Mouse (Mus musculus) embryonic facial prominence, embryonic 14.5 days (tissue): ENCODE results near the gene Enox1. TPM values are rescaled to one million over a fixed set of nuclear protein-coding genes. Genes with fewer than 3 reads are reported as not detected.

Experiments
- ATAC-seq: fragments of 200-750 bp; cut with Nextera tagmentation; 2 replicates; pipeline ENCODE4 v1.8.0; 2017; ENCODE audit warnings: low read depth, moderate number of reproducible peaks, moderate TSS enrichment
- DNase-seq: peaks from one replicate; pipeline ENCODE4 v3.0.0-alpha.2; 2015; ENCODE audit warnings: low spot score
- H3K27ac ChIP-seq: fragments of 300-500 bp; sonication (generic); replicated peaks from 2 replicates; pipeline ENCODE4 v1.5.1; 2014; ENCODE audit warnings: low read depth, mild to moderate bottlenecking, low read length, moderate library complexity
- H3K27me3 ChIP-seq: fragments of 300-500 bp; sonication (generic); replicated peaks from 2 replicates; pipeline ENCODE4 v1.6.1; 2014; ENCODE audit warnings: low read length; ENCODE audit not compliant: control insufficient read depth, insufficient read depth
- H3K36me3 ChIP-seq: fragments of 300-500 bp; sonication (generic); 2 replicates; pipeline ENCODE4 v1.6.1; 2014; ENCODE audit warnings: low read length, mixed read lengths; ENCODE audit not compliant: control insufficient read depth, insufficient read depth
- H3K4me1 ChIP-seq: fragments of 300-500 bp; sonication (generic); 2 replicates; pipeline ENCODE4 v1.6.1; 2014; ENCODE audit warnings: antibody characterized with exemption, low read length; ENCODE audit not compliant: control insufficient read depth, insufficient read depth
- H3K4me2 ChIP-seq: fragments of 300-500 bp; sonication (generic); 2 replicates; pipeline ENCODE4 v1.6.1; 2014; ENCODE audit warnings: low read depth, mild to moderate bottlenecking, low read length, moderate library complexity, mixed read lengths
- H3K4me3 ChIP-seq: fragments of 300-500 bp; sonication (generic); 2 replicates; pipeline ENCODE4 v1.5.1; 2014; ENCODE audit warnings: low read depth, mild to moderate bottlenecking, low read length
- H3K9ac ChIP-seq: fragments of 300-500 bp; sonication (generic); 2 replicates; pipeline ENCODE4 v1.6.1; 2014; ENCODE audit warnings: low read depth, mild to moderate bottlenecking, low read length, moderate library complexity, mixed read lengths
- H3K9me3 ChIP-seq: fragments of 300-500 bp; sonication (generic); 2 replicates; pipeline ENCODE4 v1.6.1; 2016; ENCODE audit warnings: low read length; ENCODE audit not compliant: control insufficient read depth
- WGBS: fragments of 180-500 bp; shearing (Covaris S2); extraction: QIAGEN DNeasy Blood & Tissue Kit; methylation state at CpG from one replicate; pipeline ENCODE4 v1.1.7; 2014; 5-methylcytosine and 5-hydroxymethylcytosine counted together
- polyA plus RNA-seq: library from polyadenylated mRNA; unstranded; fragments of >200 nt; fragmentation: Nextera tagmentation; extraction: Ambion mirVana; gene quantifications from 2 replicates; pipeline ENCODE4 v1.2.1, GENCODE M21; 2014

Gene Enox1
- polyA plus RNA-seq, 1 experiment from 2014 or later, result 14.1 TPM

DNA sequence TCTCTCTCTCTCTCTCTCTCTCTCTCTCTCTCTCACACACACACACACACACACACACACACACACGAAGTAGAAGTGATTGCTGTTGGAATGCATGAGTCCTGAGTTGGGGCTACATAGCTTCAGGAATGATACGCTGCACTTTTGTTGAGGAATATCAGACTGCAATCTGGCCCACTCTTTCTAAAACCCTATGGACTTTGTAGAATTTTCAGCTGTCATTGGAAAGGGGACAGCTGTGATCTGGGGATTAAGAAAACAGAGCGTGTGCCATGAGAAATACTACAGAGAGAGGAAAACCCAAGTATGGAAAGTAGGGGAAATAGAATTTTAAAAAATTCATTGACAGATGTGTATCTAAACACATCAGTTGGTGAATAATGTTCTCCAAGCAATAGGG, 482.1 kb downstream of the Enox1 start:
- peaks cover 15% of the 10 kb centered on the region for H3K4me1 ChIP-seq
- H3K27me3 ChIP-seq, result no peaks in the 10 kb centered on the region
- DNase-seq (no peak), ATAC-seq (no peak)
- no peaks in the 10 kb centered on the region for H3K36me3 ChIP-seq
- no peak overlapping the region for H3K4me2 ChIP-seq
- no peak overlapping the region for H3K4me3 ChIP-seq
- no peak overlapping the region for H3K9ac ChIP-seq
- no peaks in the 10 kb centered on the region for H3K9me3 ChIP-seq
- WGBS, result 63% methylated on average over 3 of the region's 3 CpGs
- H3K27ac ChIP-seq, result no peak overlapping the region

DNA sequence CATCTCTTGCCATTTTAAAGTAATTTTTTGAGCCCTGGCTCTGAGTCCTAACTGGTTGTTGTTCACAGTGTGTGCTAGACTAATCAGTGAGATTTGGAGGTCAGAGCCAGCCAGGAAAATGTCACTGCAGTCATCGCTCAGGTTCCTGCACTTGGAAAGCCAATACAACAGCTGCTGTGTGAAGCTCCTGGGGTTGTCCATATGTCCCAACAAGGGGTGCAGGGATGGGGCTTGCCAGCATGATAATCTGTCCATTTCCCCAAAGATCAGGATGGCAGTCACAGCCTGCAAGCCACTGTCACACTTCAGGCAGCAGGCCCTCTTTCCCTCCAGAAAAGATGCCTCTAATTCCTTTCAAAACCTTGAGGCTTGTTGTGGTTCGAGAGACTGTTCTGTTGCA, 483.0 kb downstream of the Enox1 start:
- Histone ChIP-seq H3K9me3 (no peaks in the 10 kb centered on the region), H3K4me1 (peaks cover 9% of the 10 kb centered on the region), H3K4me2 (no peak overlapping the region), H3K27ac (no peak overlapping the region), H3K4me3 (no peak overlapping the region), H3K36me3 (no peaks in the 10 kb centered on the region), H3K9ac (no peak overlapping the region), H3K27me3 (no peaks in the 10 kb centered on the region)
- 51% methylated on average over 2 of the region's 2 CpGs for WGBS
- DNase-seq, result peak; percentile 56
- 0 out of 2 replicates have a peak, but pooled peaks have one; percentile 41 for ATAC-seq

DNA sequence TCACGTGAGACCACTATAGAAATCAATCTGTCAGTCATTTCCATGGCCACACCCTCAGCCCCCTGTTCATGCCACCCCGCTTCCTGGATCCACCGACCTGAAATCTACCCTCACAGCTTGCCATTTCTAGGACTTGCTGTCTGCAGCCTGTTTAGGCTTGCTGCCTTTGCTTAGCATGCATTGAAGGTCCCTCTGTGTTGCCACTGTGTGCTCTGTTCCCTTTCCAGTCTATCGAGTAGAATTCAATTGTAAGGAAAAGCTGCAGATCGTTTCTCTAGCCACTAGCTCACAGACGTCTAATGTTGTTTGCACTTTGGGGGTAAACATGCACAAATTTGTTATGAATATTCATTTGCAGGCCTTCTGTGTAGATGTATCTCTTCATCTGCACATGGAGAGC, 485.8 kb downstream of the Enox1 start:
- Histone ChIP-seq H3K27ac (no peak overlapping the region), H3K4me2 (no peak overlapping the region), H3K9ac (no peak overlapping the region), H3K4me1 (no peaks in the 10 kb centered on the region; the same call in 1 of the 2 replicates), H3K27me3 (no peaks in the 10 kb centered on the region), H3K4me3 (no peak overlapping the region), H3K9me3 (no peaks in the 10 kb centered on the region), H3K36me3 (no peaks in the 10 kb centered on the region)
- DNase-seq (no peak), ATAC-seq (no peak)
- 68% methylated on average over 6 of the region's 6 CpGs for WGBS

DNA sequence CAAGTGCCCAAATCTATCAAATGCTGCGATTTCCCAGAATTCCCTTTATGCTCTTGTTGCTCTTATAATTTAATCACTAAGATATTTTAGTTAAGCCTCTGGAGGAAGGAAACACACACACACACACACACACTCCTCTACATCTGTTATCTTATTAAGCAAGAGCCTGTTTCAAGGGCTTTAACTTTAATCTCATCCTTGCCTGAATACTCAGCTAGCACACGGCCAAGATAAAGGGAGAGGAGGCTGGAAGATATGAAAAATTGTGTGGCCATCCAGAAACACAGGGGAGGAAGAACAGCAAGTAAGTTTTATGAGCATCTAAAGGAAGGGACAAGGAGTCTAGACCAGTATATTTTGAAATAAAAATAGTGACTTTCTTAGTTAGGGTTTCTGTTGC, 489.6 kb downstream of the Enox1 start:
- Histone ChIP-seq H3K36me3 (no peaks in the 10 kb centered on the region), H3K27me3 (no peaks in the 10 kb centered on the region), H3K9me3 (no peaks in the 10 kb centered on the region), H3K4me1 (no peaks in the 10 kb centered on the region), H3K4me2 (no peak overlapping the region), H3K4me3 (no peak overlapping the region), H3K27ac (no peak overlapping the region), H3K9ac (no peak overlapping the region)
- 71% methylated on average over 2 of the region's 2 CpGs for WGBS
- ATAC-seq (no peak), DNase-seq (no peak)

DNA sequence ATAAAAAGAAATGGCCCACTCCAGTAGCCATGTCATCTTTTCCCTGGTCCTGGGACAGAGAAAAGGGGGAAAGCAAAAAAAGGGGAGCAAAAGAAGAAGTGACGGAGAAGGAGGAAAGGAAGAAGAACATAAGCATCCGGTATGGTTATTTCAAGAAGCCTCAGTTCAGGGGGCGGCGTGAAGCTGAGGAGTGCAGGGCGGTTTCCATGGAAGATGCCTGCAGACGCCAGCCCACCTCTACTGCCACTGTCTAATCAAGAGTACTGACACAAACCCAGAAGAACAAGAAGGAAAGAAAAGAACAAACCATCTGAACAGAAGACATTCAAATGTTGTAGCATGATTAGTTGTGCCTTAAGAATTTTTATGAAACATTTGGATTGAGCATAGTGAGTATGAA, 490.5 kb downstream of the Enox1 start:
- H3K36me3 ChIP-seq, result no peaks in the 10 kb centered on the region
- no peaks in the 10 kb centered on the region for H3K4me1 ChIP-seq
- 91% methylated on average over 6 of the region's 6 CpGs for WGBS
- no peaks in the 10 kb centered on the region for H3K9me3 ChIP-seq
- H3K9ac ChIP-seq, result no peak overlapping the region
- no peak overlapping the region for H3K4me2 ChIP-seq
- no peak for ATAC-seq
- H3K27me3 ChIP-seq, result no peaks in the 10 kb centered on the region
- DNase-seq, result no peak
- H3K27ac ChIP-seq, result no peak overlapping the region
- no peak overlapping the region for H3K4me3 ChIP-seq

DNA sequence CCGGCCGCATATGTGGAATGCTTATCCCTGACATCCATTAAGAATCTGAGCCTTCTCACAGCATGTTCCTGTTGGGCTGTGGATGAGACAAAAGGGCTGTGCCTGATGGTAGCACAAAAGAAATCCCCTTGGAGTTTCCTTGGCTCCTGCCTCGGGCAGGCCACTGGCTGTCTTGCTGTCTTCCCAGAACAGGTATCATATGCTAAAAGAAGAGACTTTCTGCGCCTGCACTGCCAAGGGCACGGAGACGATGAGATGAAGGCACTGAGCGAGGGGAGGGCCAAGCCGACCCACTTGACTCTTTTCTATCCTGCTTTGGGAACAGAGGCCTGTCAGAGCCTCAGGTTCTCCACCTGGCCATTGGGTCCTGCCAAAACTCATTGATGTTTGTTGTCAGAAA, 491.7 kb downstream of the Enox1 start:
- Histone ChIP-seq H3K36me3 (no peaks in the 10 kb centered on the region), H3K27ac (no peak overlapping the region), H3K4me2 (no peak overlapping the region), H3K9me3 (no peaks in the 10 kb centered on the region), H3K9ac (no peak overlapping the region), H3K4me1 (no peaks in the 10 kb centered on the region), H3K27me3 (no peaks in the 10 kb centered on the region), H3K4me3 (no peak overlapping the region)
- ATAC-seq (no peak), DNase-seq (no peak)
- 72% methylated on average over 8 of the region's 8 CpGs for WGBS

DNA sequence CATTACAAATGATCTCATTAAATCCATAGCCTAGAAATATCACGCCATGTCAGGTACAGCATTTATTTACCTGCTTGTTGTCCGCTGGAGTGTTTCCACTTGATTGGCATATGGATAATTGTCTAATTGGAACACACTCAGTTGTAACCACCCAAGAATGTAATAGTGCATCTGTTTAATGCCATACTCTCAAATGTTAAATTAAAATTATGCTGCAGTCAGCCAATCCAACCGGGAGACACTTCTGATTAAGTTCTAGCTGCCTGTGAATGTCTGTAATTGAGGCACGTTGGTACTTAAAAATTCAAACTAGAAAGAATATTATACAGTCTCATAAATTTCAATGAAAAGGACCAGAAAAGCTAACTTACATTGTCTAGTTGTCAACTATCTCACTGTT, 502.2 kb downstream of the Enox1 start:
- 86% methylated on average over 4 of the region's 4 CpGs for WGBS
- H3K9ac ChIP-seq, result no peak overlapping the region
- no peak overlapping the region for H3K4me2 ChIP-seq
- no peaks in the 10 kb centered on the region for H3K27me3 ChIP-seq
- no peaks in the 10 kb centered on the region for H3K36me3 ChIP-seq
- H3K4me3 ChIP-seq, result no peak overlapping the region
- no peak for DNase-seq
- peaks cover 8% of the 10 kb centered on the region for H3K9me3 ChIP-seq
- ATAC-seq, result no peak
- H3K27ac ChIP-seq, result no peak overlapping the region
- no peaks in the 10 kb centered on the region for H3K4me1 ChIP-seq

DNA sequence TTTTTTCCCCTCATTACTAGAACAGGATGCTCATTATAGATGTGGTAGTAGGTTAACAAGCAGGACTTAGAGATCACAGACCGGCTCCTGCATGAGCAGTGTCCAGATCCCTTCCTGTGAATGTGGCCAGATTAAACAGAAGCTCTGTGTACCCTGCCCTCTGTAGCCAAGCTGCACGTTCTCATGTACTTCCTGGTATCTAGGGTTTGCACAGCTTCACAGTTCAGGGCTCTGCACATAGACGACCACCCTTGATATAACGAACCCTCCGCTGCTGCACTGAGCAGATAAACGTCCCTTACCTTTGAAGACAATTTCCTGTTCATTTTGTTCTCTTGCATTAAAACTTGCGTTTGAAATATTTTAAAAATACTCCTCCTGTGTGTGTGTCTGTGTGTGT, 505.7 kb downstream of the Enox1 start:
- 67% methylated on average over 7 of the region's 7 CpGs for WGBS

DNA sequence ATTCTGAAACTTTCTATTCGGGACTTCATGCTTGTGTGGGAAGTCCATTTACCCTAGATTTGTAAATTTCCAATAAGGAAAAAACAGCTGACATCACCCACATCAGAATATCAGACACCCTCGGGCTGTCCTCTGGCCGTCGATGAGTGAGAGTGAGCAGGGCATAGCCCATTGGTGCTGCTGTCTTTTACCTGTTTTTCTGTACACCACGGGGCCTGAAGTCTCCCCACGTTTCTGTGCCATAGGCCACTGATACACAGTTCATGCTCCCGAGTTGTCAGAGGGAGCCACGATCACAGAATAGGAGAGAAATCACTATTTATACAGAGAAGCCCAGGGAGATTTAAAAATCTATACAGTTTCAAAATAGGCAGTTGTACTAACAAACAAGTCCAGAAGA, 506.4 kb downstream of the Enox1 start:
- 67% methylated on average over 8 of the region's 8 CpGs for WGBS
- Histone ChIP-seq H3K27ac (no peak overlapping the region), H3K4me3 (no peak overlapping the region)

More for the DNA sequence above, 505.7 kb downstream of the Enox1 start:
- Histone ChIP-seq H3K9ac (no peak overlapping the region), H3K4me3 (no peak overlapping the region), H3K4me2 (no peak overlapping the region), H3K9me3 (no peaks in the 10 kb centered on the region), H3K36me3 (no peaks in the 10 kb centered on the region), H3K4me1 (no peaks in the 10 kb centered on the region), H3K27ac (no peak overlapping the region), H3K27me3 (no peaks in the 10 kb centered on the region)
- ATAC-seq (no peak), DNase-seq (no peak)

More for the DNA sequence above, 506.4 kb downstream of the Enox1 start:
- ATAC-seq (no peak), DNase-seq (no peak)
- Histone ChIP-seq H3K4me1 (no peaks in the 10 kb centered on the region), H3K9me3 (no peaks in the 10 kb centered on the region), H3K4me2 (no peak overlapping the region), H3K9ac (no peak overlapping the region), H3K27me3 (no peaks in the 10 kb centered on the region), H3K36me3 (no peaks in the 10 kb centered on the region)
